Mouse (Mus musculus) lung, postnatal 0 days (tissue): ENCODE data around the gene St6galnac1.

Experiments used
- CTCF ChIP-seq: IDR thresholded peaks from 2 replicates; pipeline ENCODE4 v1.5.1; 2016; ENCODE audit warnings: antibody characterized with exemption, mild to moderate bottlenecking
- EP300 ChIP-seq: IDR thresholded peaks from 2 replicates; pipeline ENCODE4 v1.6.1; 2016; ENCODE audit warnings: antibody characterized with exemption, mild to moderate bottlenecking, control low read depth

DNA sequence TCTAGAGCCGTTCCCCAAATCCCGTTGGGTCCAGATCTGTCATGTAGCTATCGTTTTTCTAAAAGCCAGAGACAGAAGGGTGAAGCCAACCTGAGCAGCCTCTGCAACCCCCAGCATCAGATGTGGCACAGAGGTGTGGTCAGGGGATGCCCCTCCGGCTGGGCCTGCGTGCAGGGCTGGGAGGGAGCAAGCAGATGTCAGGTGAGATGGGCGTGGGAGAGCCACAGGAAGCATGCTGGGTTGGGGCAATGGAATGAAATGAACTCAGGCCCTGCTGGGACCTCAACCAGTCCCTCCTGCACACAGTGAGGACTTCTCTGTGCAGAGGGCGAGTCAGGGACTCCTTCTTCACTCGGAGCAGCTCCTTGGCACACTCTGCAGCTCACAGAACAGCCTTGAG is 34.2 kb upstream of the St6galnac1 start:
- TF ChIP-seq CTCF (no peak), EP300 (no peak)
